Mouse (Mus musculus): ENCODE data around the gene 1810010H24Rik. TPM values are rescaled to one million over a fixed set of nuclear protein-coding genes. Genes with fewer than 3 reads are reported as not detected.
"Not testable (repeated sequence)": the region's sequence is repeated elsewhere in the genome, so short reads cannot be mapped to it uniquely, and the experiment has no call there.

The 1810010H24Rik gene
- polyA plus RNA-seq, 1 experiment, result not detected

GRCm38 (mm10) chr11:107019318-107019717, 6.2 kb upstream of the 1810010H24Rik start:
- Histone ChIP-seq H3K36me3 (ENCODE audit: control insufficient read depth) (no peaks in the 10 kb centered on the region), H3K9me3 (ENCODE audit: control insufficient read depth, low read length) (no peaks in the 10 kb centered on the region), H3K27me3 (ENCODE audit: control insufficient read depth) (peaks cover 20% of the 10 kb centered on the region), H3K4me3 (replicated peaks) (no peak overlapping the region), H3K4me1 (ENCODE audit: control insufficient read depth) (peaks cover 20% of the 10 kb centered on the region)
- TF ChIP-seq TAL1 (IDR thresholded peaks at IDR 0.05; ENCODE audit: low read length), result no peak

GRCm38 (mm10) chr11:107019722-107020121, 5.8 kb upstream of the 1810010H24Rik start:
- H3K9me3 ChIP-seq (ENCODE audit: control insufficient read depth, low read length); H3K36me3 ChIP-seq (ENCODE audit: control insufficient read depth); H3K4me3 ChIP-seq (replicated peaks): not testable (repeated sequence)
- peaks cover 24% of the 10 kb centered on the region for H3K27me3 ChIP-seq (ENCODE audit: control insufficient read depth)
- peaks cover 16% of the 10 kb centered on the region for H3K4me1 ChIP-seq (ENCODE audit: control insufficient read depth)

GRCm38 (mm10) chr11:107022050-107022683, 3.3 kb upstream of the 1810010H24Rik start:
- Histone ChIP-seq H3K4me3 (replicated peaks) (no peak overlapping the region), H3K36me3 (ENCODE audit: control insufficient read depth) (no peaks in the 10 kb centered on the region), H3K4me1 (ENCODE audit: control insufficient read depth) (peaks cover 26% of the 10 kb centered on the region), H3K27me3 (ENCODE audit: control insufficient read depth) (peaks cover 48% of the 10 kb centered on the region), H3K9me3 (ENCODE audit: control insufficient read depth, low read length) (peaks cover 4% of the 10 kb centered on the region; the same call in 1 of the 2 replicates)
- TF ChIP-seq GATA1 (IDR thresholded peaks at IDR 0.05; ENCODE audit: low read length) (no peak), TAL1 (IDR thresholded peaks at IDR 0.05; ENCODE audit: low read length) (no peak)

GRCm38 (mm10) chr11:107024406-107024805, 1.1 kb upstream of the 1810010H24Rik start:
- H3K4me3 ChIP-seq (replicated peaks), result no peak overlapping the region
- peaks cover 34% of the 10 kb centered on the region for H3K4me1 ChIP-seq (ENCODE audit: control insufficient read depth)
- H3K27me3 ChIP-seq (ENCODE audit: control insufficient read depth), result peaks cover 70% of the 10 kb centered on the region
- H3K9me3 ChIP-seq (ENCODE audit: control insufficient read depth, low read length), result peaks cover 4% of the 10 kb centered on the region; the same call in 1 of the 2 replicates
- H3K36me3 ChIP-seq (ENCODE audit: control insufficient read depth), result no peaks in the 10 kb centered on the region
- TF ChIP-seq GATA1 (IDR thresholded peaks at IDR 0.05; ENCODE audit: low read length) (no peak), TAL1 (IDR thresholded peaks at IDR 0.05; ENCODE audit: low read length) (no peak)

- Histone ChIP-seq H3K27me3 (ENCODE audit: control insufficient read depth) (peaks cover 81% of the 10 kb centered on the region), H3K4me1 (ENCODE audit: control insufficient read depth) (peaks cover 36% of the 10 kb centered on the region), H3K4me3 (replicated peaks) (peak overlapping the region; percentile 77), H3K9me3 (ENCODE audit: control insufficient read depth, low read length) (peaks cover 4% of the 10 kb centered on the region; the same call in 1 of the 2 replicates), H3K36me3 (ENCODE audit: control insufficient read depth) (no peaks in the 10 kb centered on the region)
- TF ChIP-seq TAL1 (IDR thresholded peaks at IDR 0.05; ENCODE audit: low read length) (no peak), GATA1 (IDR thresholded peaks at IDR 0.05; ENCODE audit: low read length) (no peak)
Observed at GRCm38 (mm10) chr11:107026554-107027430, 1.3 kb downstream of the 1810010H24Rik start.

GRCm38 (mm10) chr11:107027431-107028274, 2.2 kb downstream of the 1810010H24Rik start:
- Histone ChIP-seq H3K27me3 (ENCODE audit: control insufficient read depth) (peaks cover 75% of the 10 kb centered on the region), H3K9me3 (ENCODE audit: control insufficient read depth, low read length) (peaks cover 4% of the 10 kb centered on the region; the same call in 1 of the 2 replicates), H3K4me3 (replicated peaks) (peak overlapping the region; percentile 77), H3K36me3 (ENCODE audit: control insufficient read depth) (no peaks in the 10 kb centered on the region), H3K4me1 (ENCODE audit: control insufficient read depth) (peaks cover 35% of the 10 kb centered on the region)
- TF ChIP-seq TAL1 (IDR thresholded peaks at IDR 0.05; ENCODE audit: low read length) (no peak), GATA1 (IDR thresholded peaks at IDR 0.05; ENCODE audit: low read length) (no peak)

GRCm38 (mm10) chr11:107028275-107028618, 2.8 kb downstream of the 1810010H24Rik start:
- Histone ChIP-seq H3K36me3 (ENCODE audit: control insufficient read depth) (no peaks in the 10 kb centered on the region), H3K4me3 (replicated peaks) (peak overlapping the region; percentile 77), H3K4me1 (ENCODE audit: control insufficient read depth) (peaks cover 34% of the 10 kb centered on the region), H3K27me3 (ENCODE audit: control insufficient read depth) (peaks cover 69% of the 10 kb centered on the region), H3K9me3 (ENCODE audit: control insufficient read depth, low read length) (peaks cover 4% of the 10 kb centered on the region; the same call in 1 of the 2 replicates)
- TF ChIP-seq TAL1 (IDR thresholded peaks at IDR 0.05; ENCODE audit: low read length), result no peak
- no peak for TF ChIP-seq GATA1 (IDR thresholded peaks at IDR 0.05; ENCODE audit: low read length)

GRCm38 (mm10) chr11:107028754-107029153, 3.3 kb downstream of the 1810010H24Rik start:
- Histone ChIP-seq H3K4me3 (replicated peaks) (peak overlapping the region; percentile 77), H3K4me1 (ENCODE audit: control insufficient read depth) (peaks cover 34% of the 10 kb centered on the region), H3K36me3 (ENCODE audit: control insufficient read depth) (no peaks in the 10 kb centered on the region), H3K27me3 (ENCODE audit: control insufficient read depth) (peaks cover 67% of the 10 kb centered on the region), H3K9me3 (ENCODE audit: control insufficient read depth, low read length) (peaks cover 4% of the 10 kb centered on the region; the same call in 1 of the 2 replicates)
- TF ChIP-seq GATA1 (IDR thresholded peaks at IDR 0.05; ENCODE audit: low read length) (no peak), TAL1 (IDR thresholded peaks at IDR 0.05; ENCODE audit: low read length) (no peak)
